Mouse (Mus musculus): ENCODE results near the gene Ccdc106. TPM values are rescaled to one million over a fixed set of nuclear protein-coding genes. Genes with fewer than 3 reads are reported as not detected.

Gene Ccdc106
- polyA plus RNA-seq, 1 experiment from 2014 or later: 0.40 TPM

- Histone ChIP-seq H3K4me1 (ENCODE audit: control insufficient read depth, low read depth, low read length) (peaks cover 30% of the 10 kb centered on the region), H3K27me3 (ENCODE audit: control insufficient read depth, insufficient read depth, low read depth, low read length) (no peaks in the 10 kb centered on the region), H3K27ac (ENCODE audit: low read length) (peak overlapping the region; percentile 96), H3K9ac (ENCODE audit: low read depth, low read length) (peak overlapping the region; percentile 96), H3K36me3 (ENCODE audit: control insufficient read depth, insufficient read depth) (peaks cover 13% of the 10 kb centered on the region), H3K4me2 (ENCODE audit: low read depth, low read length) (peak overlapping the region; percentile 78), H3K4me3 (ENCODE audit: low read depth, low read length) (peak overlapping the region; percentile 87), H3K9me3 (replicated peaks; ENCODE audit: control insufficient read depth, low read length) (no peaks in the 10 kb centered on the region)
- ATAC-seq (ENCODE audit: low read depth): peak; percentile 6
- 0% methylated on average over 14 of the region's 15 CpGs for WGBS (ENCODE audit: insufficient replicate concordance)
These were observed 332 bp downstream of the Ccdc106 start for GRCm38 (mm10) chr7:5020685-5021084.

- Histone ChIP-seq H3K4me3 (ENCODE audit: low read depth, low read length) (peak overlapping the region; percentile 87), H3K4me2 (ENCODE audit: low read depth, low read length) (peak overlapping the region; percentile 78), H3K36me3 (ENCODE audit: control insufficient read depth, insufficient read depth) (peaks cover 13% of the 10 kb centered on the region), H3K4me1 (ENCODE audit: control insufficient read depth, low read depth, low read length) (peaks cover 25% of the 10 kb centered on the region), H3K9ac (ENCODE audit: low read depth, low read length) (peak overlapping the region; percentile 96), H3K27me3 (ENCODE audit: control insufficient read depth, insufficient read depth, low read depth, low read length) (no peaks in the 10 kb centered on the region), H3K9me3 (replicated peaks; ENCODE audit: control insufficient read depth, low read length) (no peaks in the 10 kb centered on the region), H3K27ac (ENCODE audit: low read length) (peak overlapping the region; percentile 96; the same call in 1 of the 2 replicates)
- 39% methylated on average over 5 of the region's 5 CpGs for WGBS (ENCODE audit: insufficient replicate concordance)
- ATAC-seq (ENCODE audit: low read depth): no peak
These were observed 844 bp downstream of the Ccdc106 start for GRCm38 (mm10) chr7:5021197-5021596.

- H3K4me1 ChIP-seq (ENCODE audit: control insufficient read depth, low read depth, low read length): no peaks in the 10 kb centered on the region; the same call in 1 of the 2 replicates
- no peak overlapping the region for H3K4me2 ChIP-seq (ENCODE audit: low read depth, low read length)
- no peak overlapping the region for H3K4me3 ChIP-seq (ENCODE audit: low read depth, low read length)
- no peak overlapping the region for H3K9ac ChIP-seq (ENCODE audit: low read depth, low read length)
- no peak overlapping the region for H3K27ac ChIP-seq (ENCODE audit: low read length)
- no peaks in the 10 kb centered on the region for H3K27me3 ChIP-seq (ENCODE audit: control insufficient read depth, insufficient read depth, low read depth, low read length)
- peaks cover 43% of the 10 kb centered on the region for H3K36me3 ChIP-seq (ENCODE audit: control insufficient read depth, insufficient read depth)
- 89% methylated on average over 22 of the region's 22 CpGs for WGBS (ENCODE audit: insufficient replicate concordance)
- H3K9me3 ChIP-seq (replicated peaks; ENCODE audit: control insufficient read depth, low read length): peaks cover 25% of the 10 kb centered on the region
- ATAC-seq (ENCODE audit: low read depth): no peak
These were observed 9.2 kb downstream of the Ccdc106 start for GRCm38 (mm10) chr7:5029543-5029942.

GRCm38 (mm10) chr7:5029946-5030345 is 9.6 kb downstream of the Ccdc106 start:
- Histone ChIP-seq H3K4me1 (ENCODE audit: control insufficient read depth, low read depth, low read length) (no peaks in the 10 kb centered on the region; the same call in 1 of the 2 replicates), H3K27me3 (ENCODE audit: control insufficient read depth, insufficient read depth, low read depth, low read length) (no peaks in the 10 kb centered on the region), H3K9me3 (replicated peaks; ENCODE audit: control insufficient read depth, low read length) (peaks cover 25% of the 10 kb centered on the region), H3K4me2 (ENCODE audit: low read depth, low read length) (no peak overlapping the region), H3K36me3 (ENCODE audit: control insufficient read depth, insufficient read depth) (peaks cover 43% of the 10 kb centered on the region), H3K27ac (ENCODE audit: low read length) (no peak overlapping the region), H3K9ac (ENCODE audit: low read depth, low read length) (no peak overlapping the region), H3K4me3 (ENCODE audit: low read depth, low read length) (no peak overlapping the region)
- no peak for ATAC-seq (ENCODE audit: low read depth)
- 93% methylated on average over 21 of the region's 21 CpGs for WGBS (ENCODE audit: insufficient replicate concordance)

- WGBS (ENCODE audit: insufficient replicate concordance): 91% methylated on average over 63 of the region's 63 CpGs
- Histone ChIP-seq H3K9ac (ENCODE audit: low read depth, low read length) (no peak overlapping the region), H3K27ac (ENCODE audit: low read length) (no peak overlapping the region), H3K9me3 (replicated peaks; ENCODE audit: control insufficient read depth, low read length) (peaks cover 25% of the 10 kb centered on the region), H3K36me3 (ENCODE audit: control insufficient read depth, insufficient read depth) (peaks cover 43% of the 10 kb centered on the region), H3K4me3 (ENCODE audit: low read depth, low read length) (no peak overlapping the region), H3K4me2 (ENCODE audit: low read depth, low read length) (no peak overlapping the region), H3K4me1 (ENCODE audit: control insufficient read depth, low read depth, low read length) (no peaks in the 10 kb centered on the region; the same call in 1 of the 2 replicates), H3K27me3 (ENCODE audit: control insufficient read depth, insufficient read depth, low read depth, low read length) (no peaks in the 10 kb centered on the region)
- ATAC-seq (ENCODE audit: low read depth): no peak
These were observed 10.4 kb downstream of the Ccdc106 start for GRCm38 (mm10) chr7:5030554-5031275.

DNA sequence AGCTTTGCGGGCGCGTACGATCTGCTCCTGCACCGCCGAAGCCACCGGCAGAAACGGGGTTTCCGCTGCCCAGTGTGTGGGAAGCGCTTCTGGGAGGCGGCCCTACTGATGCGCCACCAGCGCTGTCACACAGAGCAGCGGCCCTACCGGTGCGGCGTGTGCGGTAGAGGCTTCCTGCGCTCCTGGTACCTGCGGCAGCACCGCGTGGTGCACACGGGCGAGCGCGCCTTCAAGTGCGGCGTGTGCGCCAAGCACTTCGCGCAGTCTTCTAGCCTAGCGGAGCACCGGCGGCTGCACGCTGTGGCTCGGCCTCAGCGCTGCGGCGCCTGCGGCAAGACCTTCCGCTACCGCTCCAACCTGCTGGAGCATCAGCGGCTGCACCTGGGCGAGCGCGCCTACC is 11.1 kb downstream of the Ccdc106 start:
- Histone ChIP-seq H3K27me3 (ENCODE audit: control insufficient read depth, insufficient read depth, low read depth, low read length) (no peaks in the 10 kb centered on the region), H3K36me3 (ENCODE audit: control insufficient read depth, insufficient read depth) (peaks cover 43% of the 10 kb centered on the region), H3K4me3 (ENCODE audit: low read depth, low read length) (no peak overlapping the region), H3K9me3 (replicated peaks; ENCODE audit: control insufficient read depth, low read length) (peaks cover 25% of the 10 kb centered on the region), H3K4me2 (ENCODE audit: low read depth, low read length) (no peak overlapping the region), H3K4me1 (ENCODE audit: control insufficient read depth, low read depth, low read length) (no peaks in the 10 kb centered on the region; the same call in 1 of the 2 replicates), H3K27ac (ENCODE audit: low read length) (no peak overlapping the region), H3K9ac (ENCODE audit: low read depth, low read length) (no peak overlapping the region)
- no peak for ATAC-seq (ENCODE audit: low read depth)
- WGBS (ENCODE audit: insufficient replicate concordance): 92% methylated on average over 45 of the region's 46 CpGs

DNA sequence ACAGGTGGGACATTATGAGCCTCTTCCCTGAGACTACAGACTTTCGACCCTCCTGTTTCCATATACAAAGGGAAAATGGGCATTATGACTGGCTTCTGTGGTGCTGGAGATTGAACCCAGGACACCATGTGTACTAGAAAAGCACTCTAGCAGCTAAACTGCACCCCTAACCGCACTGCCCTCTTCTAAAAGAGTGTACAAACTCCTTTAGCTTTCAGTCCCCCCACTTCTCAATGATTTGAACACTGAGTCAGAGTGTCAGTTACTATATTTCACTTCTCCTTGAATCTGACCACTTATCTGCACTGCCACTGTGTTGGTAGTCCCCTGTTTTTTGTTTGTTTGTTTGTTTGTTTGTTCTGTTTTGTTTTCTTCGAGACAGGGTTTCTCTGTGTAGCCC is 13.5 kb downstream of the Ccdc106 start, which contains the start of gene 4632433K11Rik:
Gene 4632433K11Rik, plus strand, starts transcription at position 301 of the 400 bp plus-strand sequence.
- Histone ChIP-seq H3K27ac (ENCODE audit: low read length) (no peak within 1 kb of the TSS), H3K9me3 (replicated peaks; ENCODE audit: control insufficient read depth, low read length) (peaks cover 25% of the 10 kb centered on the region), H3K4me2 (ENCODE audit: low read depth, low read length) (no peak within 1 kb of the TSS), H3K4me1 (ENCODE audit: control insufficient read depth, low read depth, low read length) (peaks cover 12% of the 10 kb centered on the region), H3K9ac (ENCODE audit: low read depth, low read length) (no peak within 1 kb of the TSS), H3K27me3 (ENCODE audit: control insufficient read depth, insufficient read depth, low read depth, low read length) (no peaks in the 10 kb centered on the region), H3K4me3 (ENCODE audit: low read depth, low read length) (no peak within 1 kb of the TSS), H3K36me3 (ENCODE audit: control insufficient read depth, insufficient read depth) (peaks cover 38% of the 10 kb centered on the region)
- WGBS (ENCODE audit: insufficient replicate concordance): 65% methylated on average over 3 of the region's 3 CpGs
- ATAC-seq (ENCODE audit: low read depth): no peak

GRCm38 (mm10) chr7:5035628-5036027 is 15.3 kb downstream of the Ccdc106 start:
- Histone ChIP-seq H3K4me3 (ENCODE audit: low read depth, low read length) (no peak overlapping the region), H3K27ac (ENCODE audit: low read length) (no peak overlapping the region), H3K4me1 (ENCODE audit: control insufficient read depth, low read depth, low read length) (peaks cover 14% of the 10 kb centered on the region), H3K9me3 (replicated peaks; ENCODE audit: control insufficient read depth, low read length) (peaks cover 12% of the 10 kb centered on the region), H3K4me2 (ENCODE audit: low read depth, low read length) (no peak overlapping the region), H3K27me3 (ENCODE audit: control insufficient read depth, insufficient read depth, low read depth, low read length) (no peaks in the 10 kb centered on the region), H3K36me3 (ENCODE audit: control insufficient read depth, insufficient read depth) (peaks cover 20% of the 10 kb centered on the region), H3K9ac (ENCODE audit: low read depth, low read length) (no peak overlapping the region)
- no peak for ATAC-seq (ENCODE audit: low read depth)
- 90% methylated on average over 17 of the region's 17 CpGs for WGBS (ENCODE audit: insufficient replicate concordance)

DNA sequence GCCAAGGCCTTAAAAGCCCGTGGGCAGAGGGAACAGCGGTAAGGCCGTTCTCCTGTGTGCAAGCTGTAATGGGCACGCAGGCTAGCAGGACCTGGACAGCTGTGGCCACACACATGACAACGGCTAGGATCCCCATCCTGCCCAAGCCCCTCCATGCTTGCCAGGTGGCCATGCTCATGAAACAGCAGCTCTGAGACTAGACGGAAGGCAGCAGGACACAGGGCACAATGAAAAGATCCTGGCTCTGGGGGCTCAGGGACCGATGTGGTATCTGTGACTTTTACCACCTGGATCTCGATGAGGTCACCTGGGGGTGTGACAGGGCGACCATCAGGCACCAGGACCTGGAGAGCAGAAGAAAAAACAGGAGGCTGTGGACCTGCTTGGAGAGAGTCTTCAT is 15.8 kb downstream of the Ccdc106 start:
- Histone ChIP-seq H3K27ac (ENCODE audit: low read length) (no peak overlapping the region), H3K36me3 (ENCODE audit: control insufficient read depth, insufficient read depth) (peaks cover 15% of the 10 kb centered on the region), H3K4me2 (ENCODE audit: low read depth, low read length) (no peak overlapping the region), H3K9me3 (replicated peaks; ENCODE audit: control insufficient read depth, low read length) (peaks cover 7% of the 10 kb centered on the region), H3K27me3 (ENCODE audit: control insufficient read depth, insufficient read depth, low read depth, low read length) (no peaks in the 10 kb centered on the region), H3K9ac (ENCODE audit: low read depth, low read length) (no peak overlapping the region), H3K4me3 (ENCODE audit: low read depth, low read length) (no peak overlapping the region), H3K4me1 (ENCODE audit: control insufficient read depth, low read depth, low read length) (peaks cover 14% of the 10 kb centered on the region)
- WGBS (ENCODE audit: insufficient replicate concordance): 81% methylated on average over 9 of the region's 9 CpGs
- ATAC-seq (ENCODE audit: low read depth): no peak
